Mouse (Mus musculus): ENCODE measurements around the gene Hist2h3b.
"Not testable (repeated sequence)": the region's sequence is repeated elsewhere in the genome, so short reads cannot be mapped to it uniquely, and the experiment has no call there.

The Hist2h3b gene

DNA sequence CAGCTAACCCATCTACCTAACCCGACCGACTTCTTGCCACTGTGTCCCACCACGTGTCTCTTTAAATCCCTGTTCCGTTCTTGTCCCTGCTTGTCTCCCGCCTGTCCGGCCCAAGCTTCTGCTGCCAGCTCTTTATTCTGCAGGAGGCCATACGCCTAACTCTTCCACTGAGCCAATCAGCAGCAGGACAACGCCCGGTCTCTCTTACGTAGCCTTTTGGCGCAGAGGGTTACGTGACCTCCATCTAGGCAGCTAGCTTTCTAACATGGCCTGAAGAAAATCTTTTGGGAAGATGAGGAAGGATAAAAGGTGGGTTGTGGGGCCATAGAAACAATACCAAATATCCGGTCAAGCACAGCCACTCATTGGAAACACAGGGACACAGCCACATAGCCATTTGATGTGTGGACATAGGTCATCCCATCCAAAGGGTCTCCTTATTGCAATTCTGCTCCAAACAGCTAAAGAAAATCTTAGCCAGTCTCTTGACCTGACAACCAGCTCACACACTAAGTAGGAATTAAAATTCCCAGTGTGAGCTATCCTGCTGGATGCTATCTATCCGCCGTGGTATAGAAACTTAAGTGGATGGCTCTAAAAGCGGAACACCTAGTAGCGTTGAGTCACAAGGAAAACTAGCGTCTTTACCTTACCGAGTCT, 6.1 kb upstream of the Hist2h3b start:
- DNase-seq (ENCODE audit: low spot score in 2 of 2), result peak; percentile 61 to 74

DNA sequence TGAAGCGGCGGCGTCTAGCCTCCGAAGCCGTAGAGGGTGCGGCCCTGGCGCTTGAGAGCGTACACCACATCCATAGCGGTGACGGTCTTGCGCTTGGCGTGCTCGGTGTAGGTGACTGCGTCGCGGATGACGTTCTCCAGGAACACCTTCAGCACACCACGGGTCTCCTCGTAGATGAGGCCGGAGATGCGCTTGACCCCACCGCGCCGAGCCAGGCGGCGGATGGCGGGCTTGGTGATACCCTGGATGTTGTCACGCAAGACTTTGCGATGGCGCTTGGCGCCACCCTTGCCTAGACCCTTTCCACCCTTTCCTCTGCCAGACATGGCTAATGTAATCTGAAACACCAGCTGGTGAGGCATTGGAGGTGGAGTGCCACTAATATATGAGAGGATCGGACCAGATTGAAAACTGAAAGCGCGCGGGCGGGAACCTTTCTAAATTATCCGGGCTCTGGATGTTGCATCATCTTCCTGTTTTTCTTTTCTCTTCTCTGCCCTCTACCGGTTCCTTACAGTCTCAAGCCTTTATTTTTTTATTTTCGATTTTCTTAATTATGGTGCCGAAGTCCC, 5.4 kb upstream of the Hist2h3b start, which contains the start of gene Hist2h4:
Hist2h4 (minus strand) TSS at position 333 of the 572 bp plus-strand sequence.
- DNase-seq (ENCODE audit: low spot score in 2 of 2), result peak; percentile 91 to 96

- peak in 1 of 2 experiments; percentile 25 for DNase-seq (ENCODE audit: low spot score in 2 of 2)
These were observed 4.7 kb upstream of the Hist2h3b start for GRCm38 (mm10) chr3:96263558-96264403.

DNA sequence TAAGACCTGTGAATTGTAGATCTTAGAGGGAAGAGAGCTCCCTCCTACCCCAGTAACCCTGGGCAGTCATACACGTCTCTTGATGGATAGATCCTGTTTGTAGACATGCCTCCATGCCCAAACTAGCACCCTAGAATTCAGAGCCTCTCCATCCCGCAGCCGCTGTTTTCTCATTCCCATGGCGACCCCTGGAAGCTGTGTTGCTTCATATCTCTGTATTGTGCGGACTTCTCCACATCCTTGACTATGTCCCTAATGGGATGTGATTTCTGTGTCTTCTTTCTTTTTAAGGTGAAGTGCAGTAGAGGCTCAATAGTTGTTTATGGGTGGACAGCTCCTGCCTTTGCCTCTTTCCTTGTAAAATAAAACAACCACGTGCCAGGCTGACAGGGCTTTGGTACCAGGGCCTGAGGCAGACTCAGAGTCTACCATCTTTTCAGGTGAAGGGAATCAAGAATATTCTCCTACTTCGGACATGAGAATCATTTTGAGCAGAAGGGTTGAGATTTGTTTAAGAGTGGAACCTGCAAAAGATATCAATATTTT, 4.0 kb upstream of the Hist2h3b start:
- DNase-seq (ENCODE audit: low spot score in 2 of 2), result no peak

GRCm38 (mm10) chr3:96266132-96266710, 2.2 kb upstream of the Hist2h3b start:
- DNase-seq (ENCODE audit: low spot score in 2 of 2), result no peak

DNA sequence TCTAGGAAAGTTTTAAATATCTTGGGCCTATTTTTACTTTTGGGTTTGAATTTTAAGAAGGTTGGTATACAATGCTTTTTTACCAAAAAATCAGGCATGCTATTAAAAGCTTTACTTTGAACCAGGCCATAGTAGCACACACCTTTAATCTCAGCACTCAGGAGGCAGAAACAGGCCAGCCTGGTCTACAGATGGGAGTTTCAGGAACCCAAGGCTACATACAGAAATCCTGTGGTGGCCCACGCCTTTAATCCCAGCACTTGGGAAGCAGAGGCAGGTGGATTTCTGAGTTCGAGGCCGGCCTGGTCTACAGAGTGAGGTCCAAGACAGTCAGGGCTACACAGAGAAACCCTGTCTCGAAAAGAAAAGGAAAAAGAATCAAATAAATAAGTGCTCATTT, 913 bp upstream of the Hist2h3b start:
- no peak for DNase-seq (ENCODE audit: low spot score in 2 of 2)

GRCm38 (mm10) chr3:96268776-96269378, 423 bp downstream of the Hist2h3b start:
- DNase-seq (ENCODE audit: low spot score in 2 of 2), result peak in 1 of 2 experiments; percentile 25

GRCm38 (mm10) chr3:96269511-96270474, 1.3 kb downstream of the Hist2h3b start, which contains the start of gene Hist2h2bb:
Gene Hist2h2bb (plus strand): TSS chr3:96269752.
- DNase-seq (ENCODE audit: low spot score in 2 of 2), result peak; percentile 84 to 85

- no peak for DNase-seq (ENCODE audit: low spot score in 2 of 2)
These were observed 5.4 kb downstream of the Hist2h3b start for GRCm38 (mm10) chr3:96273591-96274465.

DNA sequence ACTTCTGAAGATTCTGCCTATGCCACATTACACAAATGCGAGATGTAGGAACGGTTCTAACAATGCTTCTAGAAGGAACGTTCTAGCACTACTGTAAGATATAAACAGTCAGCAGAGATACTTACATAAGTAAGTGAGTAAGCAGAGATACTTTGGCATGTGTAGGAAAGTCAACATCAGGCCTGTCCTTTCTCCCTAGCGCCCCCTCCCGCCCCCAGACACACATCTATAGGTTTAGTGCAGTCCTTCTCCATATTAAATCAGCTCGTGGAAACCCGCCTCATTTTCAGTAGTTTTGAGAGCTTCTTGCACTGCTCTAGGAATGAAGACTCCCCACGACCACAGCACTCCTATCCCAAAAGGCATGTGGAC, 9.0 kb downstream of the Hist2h3b start:
- DNase-seq (ENCODE audit: low spot score in 2 of 2), result peak; percentile 63 to 75

DNA sequence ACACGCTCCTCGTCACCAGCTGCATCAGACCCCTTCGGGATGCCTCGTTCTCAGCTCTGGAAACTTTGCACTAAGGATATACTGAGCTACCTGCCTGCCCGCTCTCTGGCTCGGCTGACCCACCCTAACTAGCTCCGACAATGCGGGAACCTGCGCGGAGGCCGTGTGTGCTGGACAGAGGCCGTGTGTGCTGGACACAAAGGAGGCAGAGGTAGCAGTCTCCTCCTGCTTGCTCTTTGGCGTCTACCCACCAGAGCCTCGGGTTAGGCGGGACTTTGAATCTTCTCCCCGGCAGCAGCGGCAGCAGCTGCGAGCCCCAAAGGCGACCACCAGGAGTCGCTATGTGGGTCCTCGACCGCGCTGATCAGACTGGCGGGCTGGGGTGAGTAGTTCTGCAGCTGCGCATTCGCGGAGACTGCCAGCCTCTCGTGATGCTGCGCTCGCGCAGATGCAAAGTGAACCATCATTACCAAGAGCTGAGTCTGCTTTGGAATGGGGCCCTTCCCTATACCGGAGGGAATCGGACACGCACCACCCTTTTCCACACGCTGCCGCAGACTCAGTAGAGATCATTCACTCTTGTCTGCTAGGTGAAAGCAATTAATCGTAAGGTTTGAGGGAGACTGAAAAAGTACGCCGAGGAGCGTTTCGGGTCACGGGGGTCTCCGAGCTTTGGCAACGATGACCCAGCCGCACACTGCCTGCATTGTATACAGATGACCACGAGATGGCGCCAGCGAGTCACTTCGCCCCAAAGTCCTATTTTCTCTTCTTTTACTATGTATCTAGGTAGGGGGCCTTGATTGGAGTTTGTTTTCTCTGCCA, 9.6 kb downstream of the Hist2h3b start:
- peak; percentile 90 to 93 for DNase-seq (ENCODE audit: low spot score in 2 of 2)

- no peak for DNase-seq (ENCODE audit: low spot score in 2 of 2)
These were observed 12.2 kb downstream of the Hist2h3b start for GRCm38 (mm10) chr3:96280660-96281059.

DNA sequence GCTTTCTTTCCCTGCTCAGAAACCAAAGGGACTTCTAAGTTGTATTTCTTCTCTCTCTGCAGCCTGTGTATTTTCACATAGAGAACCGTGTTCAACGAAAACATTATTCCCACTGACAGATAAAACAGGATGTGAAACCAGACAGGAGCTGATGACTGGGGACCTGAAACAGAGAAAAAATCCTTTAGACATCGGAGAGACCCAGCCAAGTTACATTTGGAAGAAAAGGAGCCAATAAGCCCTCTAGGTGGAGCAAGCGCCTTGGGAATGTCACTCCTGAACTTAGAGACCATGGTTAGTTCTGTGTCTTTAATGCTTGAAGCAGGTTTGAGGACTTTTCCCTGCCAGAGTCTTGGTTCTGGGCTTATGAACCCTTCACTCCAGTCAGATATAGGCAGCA, 16.0 kb downstream of the Hist2h3b start:
- DNase-seq (ENCODE audit: low spot score in 2 of 2), result no peak

- DNase-seq (ENCODE audit: low spot score in 2 of 2), result not testable (repeated sequence)
These were observed 18.9 kb downstream of the Hist2h3b start for GRCm38 (mm10) chr3:96287334-96287733.

DNA sequence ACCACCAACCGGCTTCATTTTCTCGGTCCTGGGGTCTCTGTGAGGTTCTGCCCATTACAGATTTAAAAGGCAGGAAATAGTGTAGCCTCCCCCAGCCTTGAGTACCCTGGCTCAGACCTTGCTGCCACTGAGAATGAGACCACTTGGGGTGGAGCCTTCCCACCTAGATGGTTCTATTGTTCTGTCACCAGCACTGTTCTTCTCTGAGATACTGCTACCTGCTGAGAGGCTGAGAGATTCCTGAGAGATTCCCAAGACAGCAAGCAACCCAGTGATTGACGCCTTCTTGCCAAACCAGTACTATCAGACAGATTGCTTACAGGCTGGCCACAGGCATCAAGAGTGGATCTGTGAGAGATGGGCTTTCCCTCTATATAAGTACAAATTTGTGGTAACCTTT, 20.7 kb downstream of the Hist2h3b start:
- DNase-seq (ENCODE audit: low spot score in 2 of 2), result no peak

DNA sequence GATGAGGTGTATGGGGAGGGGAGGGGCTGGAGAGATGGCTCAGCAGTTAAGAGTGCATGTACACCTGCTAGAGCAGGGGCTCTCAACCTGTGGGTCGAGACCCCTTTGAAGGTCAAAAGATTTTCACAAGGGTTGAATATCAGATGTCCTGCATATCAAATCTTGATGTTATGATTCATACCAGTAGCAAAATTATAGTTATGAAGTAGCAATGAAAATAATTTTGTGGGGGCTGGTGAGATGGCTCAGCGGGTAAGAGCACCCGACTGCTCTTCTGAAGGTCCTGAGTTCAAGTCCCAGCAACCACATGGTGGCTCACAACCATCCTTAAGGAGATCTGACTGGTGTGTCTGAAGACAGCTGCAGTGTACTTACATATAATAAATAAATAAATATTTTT, 22.3 kb downstream of the Hist2h3b start:
- not testable (repeated sequence) for DNase-seq (ENCODE audit: low spot score in 2 of 2)

DNA sequence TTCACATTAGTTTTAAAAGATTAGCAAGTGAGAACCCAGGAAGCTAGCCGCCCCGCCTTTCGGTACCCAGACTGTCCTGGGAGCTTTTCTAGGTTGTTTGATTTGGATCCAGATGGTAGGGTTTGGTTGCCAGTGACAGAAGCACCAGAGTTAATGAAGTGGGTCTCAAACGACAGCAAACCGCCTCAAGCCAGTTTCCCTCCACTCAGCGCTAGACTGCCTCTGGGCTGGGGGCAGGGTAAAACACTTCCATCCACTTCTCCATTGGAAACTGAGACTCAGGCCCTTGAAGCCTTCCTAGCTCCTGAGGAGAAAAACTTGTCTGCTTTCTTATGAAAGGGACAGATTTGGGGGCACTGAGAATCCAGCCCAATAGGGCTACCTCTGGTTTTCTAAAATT, 24.2 kb downstream of the Hist2h3b start:
- DNase-seq (ENCODE audit: low spot score in 2 of 2), result no peak

- DNase-seq (ENCODE audit: low spot score in 2 of 2), result no peak
These were observed 24.9 kb downstream of the Hist2h3b start for GRCm38 (mm10) chr3:96293368-96293767.
